Mouse (Mus musculus): ENCODE measurements around the gene Klhl2.

Klhl2 gene

DNA sequence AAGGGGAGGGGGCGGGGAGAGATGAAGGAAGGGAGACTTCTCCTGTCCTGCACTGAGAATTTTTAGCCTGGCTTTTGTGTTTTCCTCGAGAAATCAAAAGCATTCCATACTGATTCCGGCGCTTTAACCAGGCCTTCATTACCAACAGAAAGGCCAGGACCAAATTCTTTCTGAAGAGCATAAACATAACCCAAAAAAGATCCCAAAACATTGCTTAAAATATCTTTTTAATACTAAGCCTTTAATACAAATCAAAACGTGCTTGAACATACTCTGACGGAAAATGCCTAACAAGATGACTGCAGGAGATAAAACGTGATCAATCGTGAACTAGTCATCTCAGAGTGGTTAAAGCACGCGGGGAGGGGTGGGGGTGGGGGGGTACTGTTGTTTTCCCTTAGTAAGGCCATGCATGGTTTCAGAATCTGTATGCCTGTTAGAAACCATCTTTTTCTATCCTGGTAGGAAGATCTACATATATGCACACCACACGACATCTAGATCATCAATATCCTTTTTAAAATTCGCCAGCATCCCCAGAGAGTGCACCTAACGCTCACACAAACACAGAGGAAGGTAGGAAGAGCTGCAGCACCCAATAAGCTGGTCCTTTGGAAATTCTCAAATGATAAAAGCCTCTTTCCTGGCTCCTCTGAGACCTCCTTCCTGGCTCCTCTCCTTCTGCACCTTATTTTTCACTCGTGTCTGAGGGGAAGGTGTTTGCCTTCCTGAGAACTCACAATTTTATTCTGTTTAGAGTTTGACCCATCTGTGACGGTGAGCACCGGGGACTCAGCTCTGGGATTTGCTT, 158.0 kb downstream of the Klhl2 start:
- DNase-seq (ENCODE audit: low read depth), result no peak

DNA sequence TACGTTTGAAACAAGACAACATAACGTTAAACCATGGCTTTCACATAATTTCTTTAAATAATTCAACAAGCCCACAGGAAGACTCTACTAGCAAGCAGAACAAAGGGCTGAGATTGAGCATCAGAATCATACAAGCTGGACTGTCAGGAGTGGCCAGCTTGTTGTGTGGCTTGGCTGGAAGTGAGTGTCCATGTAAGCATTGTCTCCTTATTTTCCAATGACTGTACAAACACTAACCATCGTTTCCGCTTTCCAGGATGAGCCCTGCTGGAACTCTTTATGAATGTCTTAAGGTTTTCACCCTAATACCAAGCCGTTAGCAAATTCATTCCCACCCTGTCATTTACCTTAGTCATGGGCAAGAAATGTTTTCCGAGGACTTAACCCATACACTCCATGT, 159.0 kb downstream of the Klhl2 start:
- no peak for DNase-seq (ENCODE audit: low read depth)

DNA sequence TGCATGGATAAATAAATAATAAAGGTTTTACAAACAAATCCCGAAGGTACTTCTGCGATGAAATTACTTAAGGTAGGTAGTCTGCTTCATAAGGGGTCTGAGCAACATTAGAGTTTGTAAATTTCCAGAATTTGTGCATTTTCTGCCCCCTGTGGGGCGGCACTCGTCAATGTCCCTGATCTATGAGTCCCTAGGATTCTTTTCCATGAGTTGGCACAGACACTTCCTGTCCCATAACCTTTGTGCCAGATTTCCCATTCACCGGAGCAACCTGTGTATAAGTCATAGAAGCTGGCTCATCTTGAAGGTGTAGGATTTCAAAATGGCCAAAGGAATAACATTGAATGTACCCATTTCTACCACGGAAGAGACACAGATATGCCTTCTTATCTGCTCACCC, 159.5 kb downstream of the Klhl2 start:
- no peak for DNase-seq (ENCODE audit: low read depth)

All from naive thymus-derived CD4-positive, alpha-beta T cell, adult 2 months (primary cell).